Mouse (Mus musculus): ENCODE results near the gene Limd1. TPM values are rescaled to one million over a fixed set of nuclear protein-coding genes. Genes with fewer than 3 reads are reported as not detected.
A peak's percentile ranks its signal among the peaks of the same experiment; 100 is the strongest.
"Not testable (repeated sequence)": the region's sequence is repeated elsewhere in the genome, so short reads cannot be mapped to it uniquely, and the experiment has no call there.

Limd1 gene
- total RNA-seq (2021), result 10 to 100 TPM; 31.5 to 41.1 TPM
- long read RNA-seq, experiment 1, full-length matches to known transcripts, result 56 of 66 reads
- long read RNA-seq, experiment 1, partial matches to known transcripts, result 2 of 66 reads
- long read RNA-seq, experiment 1, other reads (novel, unspliced or antisense), result 8 of 66 reads
- long read RNA-seq, experiment 2, full-length matches to known transcripts, result 80 of 94 reads
- long read RNA-seq, experiment 2, partial matches to known transcripts, result 1 of 94 reads
- long read RNA-seq, experiment 2, other reads (novel, unspliced or antisense), result 13 of 94 reads

GRCm38 (mm10) chr9:123478586-123479195 lies at the start of gene Limd1:
Gene Limd1 (plus strand): TSS chr9:123478706.
- intact Hi-C loops (cut with DNase I), result loop anchor here (2.0 kb wide), 1 partner anchor 26 kb away; no protein-coding TSS in a partner anchor
- DNase-seq, result peak; percentile 90
- TF ChIP-seq CTCF (IDR thresholded peaks at IDR 0.05), result peak; percentile 44
- Histone ChIP-seq H3K27ac (peak within 1 kb of the TSS; percentile 96), H3K4me3 (peak within 1 kb of the TSS; percentile 92)

DNA sequence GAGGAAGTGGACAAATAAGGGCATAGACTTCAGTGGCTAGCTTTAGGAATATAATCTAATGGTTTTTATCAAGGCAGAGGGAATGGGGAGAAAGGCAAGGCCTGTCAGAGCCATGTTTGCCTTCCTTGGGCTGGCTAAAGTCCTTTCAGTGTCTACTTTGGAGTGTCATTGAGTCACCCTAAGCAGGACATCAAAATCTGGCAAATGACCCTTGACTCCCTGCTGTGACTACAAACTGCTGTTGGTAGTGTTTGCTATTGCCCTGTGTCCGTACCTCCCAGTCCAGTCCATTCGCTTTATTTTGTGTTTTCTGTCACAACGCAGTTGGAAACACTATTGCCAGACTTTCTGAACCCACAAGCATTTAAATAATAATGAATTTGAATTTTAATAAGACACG lies 48.6 kb upstream of the Limd1 start:
- no peak for DNase-seq
- Histone ChIP-seq H3K4me3 (no peak overlapping the region), H3K27ac (no peak overlapping the region)
- TF ChIP-seq CTCF (IDR thresholded peaks at IDR 0.05), result no peak
- intact Hi-C loops (cut with DNase I), result no loop called here

GRCm38 (mm10) chr9:123430973-123431372 lies 47.5 kb upstream of the Limd1 start:
- DNase-seq, result no peak
- intact Hi-C loops (cut with DNase I), result no loop called here
- no peak for TF ChIP-seq CTCF (IDR thresholded peaks at IDR 0.05)
- no peak overlapping the region for H3K4me3 ChIP-seq
- H3K27ac ChIP-seq, result no peak overlapping the region

DNA sequence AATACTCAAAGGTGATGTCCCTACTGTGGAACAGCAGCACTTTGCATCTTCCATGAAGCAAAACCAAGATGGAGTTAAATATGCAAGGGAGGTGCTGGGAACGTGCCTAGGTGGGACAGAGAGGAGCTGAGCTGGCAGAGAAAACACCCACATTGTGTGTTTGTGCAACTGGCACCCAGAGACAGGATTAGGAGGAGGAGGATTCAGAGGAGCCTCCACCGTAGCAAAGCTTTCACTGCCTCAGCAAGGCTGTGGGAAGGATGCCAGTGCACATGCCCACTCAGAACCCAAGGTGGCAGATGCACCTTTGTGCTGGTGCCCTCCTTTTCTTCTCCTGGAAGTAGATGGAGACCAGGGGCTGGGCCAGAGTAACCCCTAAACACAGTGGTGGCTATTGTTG lies 40.3 kb upstream of the Limd1 start:
- DNase-seq, result no peak
- TF ChIP-seq CTCF (IDR thresholded peaks at IDR 0.05), result no peak
- H3K27ac ChIP-seq, result no peak overlapping the region
- intact Hi-C loops (cut with DNase I), result no loop called here
- H3K4me3 ChIP-seq, result no peak overlapping the region

DNA sequence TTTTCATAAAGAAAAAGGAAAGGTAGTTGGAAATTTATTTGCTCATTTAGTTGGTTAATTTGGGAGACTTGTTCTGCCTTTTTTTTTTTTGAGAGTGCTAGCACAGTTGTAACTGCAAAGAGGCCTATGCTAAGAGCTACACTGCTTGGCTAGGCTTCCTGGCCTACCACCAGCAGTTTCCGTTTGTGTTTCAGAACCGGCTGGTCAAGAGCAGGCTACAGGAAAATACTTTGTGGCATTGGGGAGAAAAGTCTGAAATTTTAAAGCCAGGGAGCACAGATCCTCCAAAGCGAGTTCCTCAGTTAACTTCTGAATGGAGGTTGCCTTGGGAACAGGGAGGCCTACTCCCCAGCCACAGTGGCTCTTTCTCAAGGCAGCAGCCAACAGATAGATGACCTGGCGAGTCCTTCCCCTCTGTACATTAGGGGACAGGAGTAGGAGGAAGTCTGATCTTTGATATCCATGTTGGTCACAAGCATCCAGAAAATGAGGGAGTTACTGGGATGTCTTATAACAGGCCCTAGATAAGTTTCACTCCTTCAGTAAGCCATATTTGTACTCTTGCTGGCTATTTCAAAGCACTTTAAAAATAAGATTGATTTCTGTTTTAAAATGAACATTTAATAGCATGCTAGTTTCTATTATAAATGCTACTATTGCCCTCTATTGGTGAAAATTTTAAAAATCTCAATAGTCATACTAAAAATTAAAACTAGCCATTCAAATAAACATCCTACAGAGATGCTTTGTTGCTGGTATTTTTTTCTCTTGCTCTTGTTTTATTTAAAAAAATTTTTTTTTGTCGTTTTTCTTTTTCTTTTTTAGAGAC lies 38.1 kb upstream of the Limd1 start:
- H3K27ac ChIP-seq, result peak overlapping the region; percentile 63
- TF ChIP-seq CTCF (IDR thresholded peaks at IDR 0.05), result peak; percentile 46
- H3K4me3 ChIP-seq, result no peak overlapping the region
- intact Hi-C loops (cut with DNase I), result loop anchor here (2.0 kb wide), 1 partner anchor 182 kb away; no protein-coding TSS in a partner anchor
- DNase-seq, result peak; percentile 66

DNA sequence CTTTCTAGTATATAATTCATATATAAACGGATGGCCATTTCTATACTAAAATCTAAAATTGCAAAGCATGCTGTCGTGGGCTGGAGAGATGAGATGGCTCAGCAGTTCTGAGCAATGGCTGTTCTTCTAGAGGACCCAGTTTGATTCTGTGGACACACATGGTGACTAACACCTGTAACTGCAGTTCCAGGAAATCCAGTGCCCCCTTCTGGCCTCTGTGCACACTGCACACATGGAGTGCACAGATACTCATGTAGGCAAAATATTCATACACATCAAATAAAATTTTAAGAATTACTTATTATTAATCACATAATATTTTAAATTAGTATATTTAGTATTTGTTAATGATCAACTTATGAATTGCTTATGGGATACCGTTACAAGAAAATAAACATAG lies 31.4 kb upstream of the Limd1 start:
- H3K4me3 ChIP-seq; H3K27ac ChIP-seq; intact Hi-C loops (cut with DNase I); DNase-seq: not testable (repeated sequence)
- TF ChIP-seq CTCF (IDR thresholded peaks at IDR 0.05), result peak; percentile 31; the same call in 1 of the 2 replicates

DNA sequence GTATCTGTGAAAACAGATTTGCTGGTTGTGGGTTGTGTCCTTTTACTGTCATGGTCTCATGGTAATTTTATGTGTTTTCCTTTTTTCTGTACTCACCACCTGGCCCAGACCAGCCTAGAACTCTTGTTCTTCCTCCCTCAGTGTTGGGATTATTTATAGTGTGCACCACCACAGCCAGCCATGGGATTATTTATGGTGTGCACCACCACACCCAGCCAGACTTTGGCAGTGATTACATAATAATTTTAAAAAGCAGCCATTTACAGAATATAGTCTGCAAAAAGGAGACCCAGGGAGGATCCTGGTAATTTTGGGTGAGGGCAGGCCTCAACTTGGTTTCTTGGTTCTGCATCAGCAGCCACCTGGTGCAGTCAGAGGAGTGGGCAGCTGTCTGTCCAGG lies 29.9 kb upstream of the Limd1 start:
- DNase-seq, result no peak
- no peak for TF ChIP-seq CTCF (IDR thresholded peaks at IDR 0.05)
- no peak overlapping the region for H3K27ac ChIP-seq

DNA sequence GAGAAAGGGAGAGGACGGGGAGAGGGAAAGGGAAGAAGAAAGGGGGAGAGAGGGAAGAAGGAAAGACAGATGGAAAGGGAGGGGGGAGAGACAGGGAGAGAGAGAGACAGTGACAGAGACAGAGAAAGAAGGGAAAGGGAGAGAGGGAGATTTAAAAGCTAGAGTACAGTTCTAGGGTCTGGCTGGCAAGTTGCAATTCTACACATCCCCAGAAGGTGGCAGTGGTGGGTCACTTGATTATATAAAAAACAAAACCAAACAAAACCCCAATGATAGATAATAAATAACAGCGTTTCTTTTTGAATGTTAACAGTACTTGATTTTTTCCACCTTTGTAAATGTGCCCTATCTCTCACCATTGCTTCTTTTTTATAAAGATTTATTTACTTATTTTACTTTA lies 28.3 kb upstream of the Limd1 start:
- intact Hi-C loops (cut with DNase I), result loop anchor here (1.0 kb wide), 2 partner anchors 54 to 75 kb away; no protein-coding TSS in a partner anchor
- H3K27ac ChIP-seq, result no peak overlapping the region
- H3K4me3 ChIP-seq, result no peak overlapping the region
- peak; percentile 54 for DNase-seq
- TF ChIP-seq CTCF (IDR thresholded peaks at IDR 0.05), result peak; percentile 97

More for the DNA sequence above, 29.9 kb upstream of the Limd1 start:
- intact Hi-C loops (cut with DNase I), result no loop called here
- no peak overlapping the region for H3K4me3 ChIP-seq

- TF ChIP-seq CTCF (IDR thresholded peaks at IDR 0.05), result no peak
- H3K4me3 ChIP-seq, result no peak overlapping the region
- H3K27ac ChIP-seq, result no peak overlapping the region
- no peak for DNase-seq
- intact Hi-C loops (cut with DNase I), result no loop called here
These were observed 26.7 kb upstream of the Limd1 start for GRCm38 (mm10) chr9:123451772-123452171.

DNA sequence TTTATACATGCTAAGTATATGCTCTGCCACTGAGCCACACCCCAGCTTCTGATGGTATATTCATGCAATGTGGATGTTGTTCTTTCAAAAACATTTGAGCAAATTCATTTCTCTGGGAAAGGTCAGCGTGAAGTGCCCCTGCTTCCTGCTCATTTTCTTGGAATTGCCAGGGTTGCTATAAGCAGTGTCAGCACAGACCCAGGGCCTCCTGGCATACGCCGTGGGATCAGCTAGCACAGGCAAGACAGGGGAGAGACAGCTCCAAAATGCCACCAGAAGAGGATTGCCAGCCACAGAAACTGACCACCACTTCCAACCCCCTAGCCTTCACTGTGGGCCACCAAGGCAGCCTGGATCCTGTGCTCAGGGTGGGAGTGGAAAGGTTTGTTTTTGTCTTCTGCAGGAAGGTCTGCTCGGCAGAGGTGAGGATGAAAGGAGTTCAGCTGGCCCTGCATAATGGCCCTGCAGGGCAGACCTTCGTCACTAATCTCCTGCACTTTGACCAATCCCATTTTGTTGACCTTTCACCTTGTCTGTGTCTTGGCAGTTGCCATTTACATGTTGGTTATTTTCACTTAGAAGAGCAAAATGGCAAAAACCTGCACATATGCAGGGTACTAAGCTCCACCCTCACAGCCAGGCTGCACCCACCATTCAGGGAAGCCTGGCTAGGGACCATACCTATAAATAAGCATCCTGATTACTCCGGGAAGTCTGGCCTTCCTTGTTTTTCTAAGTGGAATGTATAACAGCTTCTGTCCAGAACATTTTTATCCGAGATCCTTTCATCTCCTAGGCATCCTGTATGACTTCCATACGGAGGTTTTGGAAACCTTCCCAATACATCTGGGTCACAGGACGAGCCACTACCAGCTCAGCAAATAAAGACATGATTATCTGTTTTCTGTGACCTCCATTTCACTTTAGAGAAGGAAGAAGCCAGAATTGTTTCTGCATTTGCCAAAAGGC lies 21.6 kb upstream of the Limd1 start:
- TF ChIP-seq CTCF (IDR thresholded peaks at IDR 0.05), result no peak
- no peak overlapping the region for H3K4me3 ChIP-seq
- no peak for DNase-seq
- intact Hi-C loops (cut with DNase I), result no loop called here
- H3K27ac ChIP-seq, result peak overlapping the region; percentile 51

GRCm38 (mm10) chr9:123457603-123458002 lies 20.9 kb upstream of the Limd1 start:
- intact Hi-C loops (cut with DNase I), result no loop called here
- DNase-seq, result peak; percentile 55
- Histone ChIP-seq H3K4me3 (no peak overlapping the region), H3K27ac (peak overlapping the region; percentile 51)
- TF ChIP-seq CTCF (IDR thresholded peaks at IDR 0.05), result peak; percentile 61

Data from gastrocnemius, adult 2 months (tissue).